Mouse (Mus musculus) heart, postnatal 0 days (tissue): ENCODE measurements around the gene Olfr543. TPM values are rescaled to one million over a fixed set of nuclear protein-coding genes. Genes with fewer than 3 reads are reported as not detected.
A peak's percentile ranks its signal among the peaks of the same experiment; 100 is the strongest.

Source experiments
- ATAC-seq: fragments of 200-750 bp; cut with Nextera tagmentation; 2 replicates; pipeline ENCODE4 v1.8.0; 2017; ENCODE audit warnings: low read depth, moderate number of reproducible peaks, moderate library complexity; ENCODE audit not compliant: insufficient read depth
- DNase-seq: peaks from one replicate; pipeline ENCODE4 v3.0.0-alpha.2; 2016; ENCODE audit warnings: low spot score
- H3K27ac ChIP-seq: fragments of 300-500 bp; sonication (generic); 2 replicates; pipeline ENCODE4 v1.5.1; 2014; ENCODE audit warnings: low read depth, mild to moderate bottlenecking
- H3K27me3 ChIP-seq: fragments of 300-500 bp; sonication (generic); 2 replicates; pipeline ENCODE4 v1.6.1; 2014; ENCODE audit warnings: low read length, mixed read lengths; ENCODE audit not compliant: control insufficient read depth, insufficient read depth
- H3K36me3 ChIP-seq: fragments of 300-500 bp; sonication (generic); replicated peaks from 2 replicates; pipeline ENCODE4 v1.6.1; 2014; ENCODE audit warnings: low read length, mixed read lengths; ENCODE audit not compliant: control insufficient read depth, insufficient read depth
- H3K4me1 ChIP-seq: fragments of 300-500 bp; sonication (generic); 2 replicates; pipeline ENCODE4 v1.6.1; 2014; ENCODE audit warnings: antibody characterized with exemption; ENCODE audit not compliant: control insufficient read depth, insufficient read depth
- H3K4me2 ChIP-seq: fragments of 300-500 bp; sonication (generic); 2 replicates; pipeline ENCODE4 v1.6.1; 2014; ENCODE audit warnings: low read depth, mild to moderate bottlenecking, low read length, moderate library complexity
- H3K4me3 ChIP-seq: fragments of 300-500 bp; sonication (generic); 2 replicates; pipeline ENCODE4 v1.5.1; 2014; ENCODE audit warnings: low read depth, low read length
- H3K9ac ChIP-seq: fragments of 300-500 bp; sonication (generic); replicated peaks from 2 replicates; pipeline ENCODE4 v1.6.1; 2014; ENCODE audit warnings: low read depth, low read length, mixed read lengths
- H3K9me3 ChIP-seq: fragments of 300-500 bp; sonication (generic); replicated peaks from 2 replicates; pipeline ENCODE4 v1.6.1; 2016; ENCODE audit warnings: low read length; ENCODE audit not compliant: control insufficient read depth
- CTCF ChIP-seq: IDR thresholded peaks from 2 replicates; pipeline ENCODE4 v1.5.1; 2016; ENCODE audit warnings: antibody characterized with exemption, control low read depth, low read depth
- EP300 ChIP-seq: IDR thresholded peaks from 2 replicates; pipeline ENCODE4 v1.6.1; 2016; ENCODE audit warnings: antibody characterized with exemption, low read depth
- WGBS: fragments of 180-500 bp; shearing (Covaris S2); extraction: QIAGEN DNeasy Blood & Tissue Kit; methylation state at CpG from one replicate; pipeline ENCODE4 v1.1.7; 2014; 5-methylcytosine and 5-hydroxymethylcytosine counted together
- polyA plus RNA-seq: library from polyadenylated mRNA; unstranded; fragments of >200 nt; fragmentation: Nextera tagmentation; extraction: Ambion mirVana; gene quantifications from 2 replicates; pipeline ENCODE4 v1.2.1, GENCODE M21; 2015
- total RNA-seq: library from RNA; depleted of rRNA; stranded (reverse); fragments of >200 nt; gene quantifications from 2 replicates; pipeline ENCODE4 v1.2.3, GENCODE M21; 2014; ENCODE audit warnings: low replicate concordance

The Olfr543 gene
- total and polyA plus RNA-seq, 2 experiments from 2014 or later = not detected

DNA sequence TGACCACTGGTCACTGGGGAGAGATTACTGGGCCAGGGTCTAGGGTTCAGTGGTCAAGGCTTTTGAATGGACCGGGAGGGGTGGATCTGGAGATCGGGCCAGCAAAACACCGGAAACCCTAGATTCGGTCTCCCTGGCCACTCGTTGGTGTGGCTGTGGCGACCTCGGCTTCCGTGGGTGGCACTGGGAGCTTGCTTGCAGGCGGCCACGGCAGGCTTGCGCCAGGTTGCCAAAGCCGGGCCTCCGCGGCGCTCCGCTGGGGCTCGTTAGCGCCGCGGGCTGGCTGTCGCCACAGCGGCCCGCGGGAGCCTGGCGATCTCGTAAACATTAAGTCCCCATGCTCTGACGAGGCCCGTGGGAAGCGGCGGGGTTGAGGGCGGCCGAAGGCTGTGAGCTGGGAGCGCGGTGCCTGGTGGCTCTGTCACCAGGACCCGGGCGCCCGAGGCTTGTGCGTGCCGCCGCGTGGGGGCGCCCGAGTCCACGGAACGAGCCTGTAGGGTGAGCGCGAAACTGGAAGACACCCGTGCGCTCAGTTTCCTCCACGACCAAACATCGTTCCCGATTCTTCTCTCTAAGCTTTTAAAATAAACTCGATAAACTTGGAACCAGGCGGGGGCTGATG is 31.4 kb upstream of the Olfr543 start:
- 1% methylated on average over 54 of the region's 54 CpGs for WGBS
- DNase-seq = peak; percentile 69
- H3K27me3 ChIP-seq = peaks cover 17% of the 10 kb centered on the region
- H3K4me1 ChIP-seq = no peaks in the 10 kb centered on the region
- no peaks in the 10 kb centered on the region for H3K36me3 ChIP-seq
- H3K4me3 ChIP-seq = peak overlapping the region; percentile 50
- no peaks in the 10 kb centered on the region for H3K9me3 ChIP-seq
- ATAC-seq = peak; percentile 89
- peak overlapping the region; percentile 57 for H3K9ac ChIP-seq
- TF ChIP-seq EP300 (no peak), CTCF (peak; percentile 83)
- H3K4me2 ChIP-seq = peak overlapping the region; percentile 96
- H3K27ac ChIP-seq = no peak overlapping the region

DNA sequence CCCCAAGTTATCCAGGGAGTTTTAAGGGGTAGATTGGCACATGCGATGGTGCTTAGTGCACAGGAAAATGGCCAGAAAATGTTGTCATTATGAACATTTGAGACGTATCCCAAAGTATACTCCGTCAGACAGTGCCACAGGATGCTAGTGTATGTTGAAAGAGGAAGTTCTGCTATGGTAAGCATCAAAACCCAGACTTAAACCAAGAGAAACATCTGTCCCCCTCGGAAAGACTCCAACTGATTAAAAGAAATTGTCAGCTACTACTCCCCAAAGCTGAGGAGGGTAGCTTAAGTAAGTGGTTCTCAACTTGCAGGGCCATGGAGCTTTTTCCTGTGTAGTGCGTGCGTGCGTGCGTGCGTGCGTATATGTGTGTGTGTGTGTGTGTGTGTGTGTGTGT is 30.4 kb upstream of the Olfr543 start:
- H3K4me1 ChIP-seq = no peaks in the 10 kb centered on the region
- H3K9ac ChIP-seq = no peak overlapping the region
- ATAC-seq (no peak), DNase-seq (no peak)
- no peak overlapping the region for H3K27ac ChIP-seq
- H3K27me3 ChIP-seq = peaks cover 17% of the 10 kb centered on the region
- WGBS = 86% methylated on average over 10 of the region's 10 CpGs
- H3K4me3 ChIP-seq = no peak overlapping the region
- no peaks in the 10 kb centered on the region for H3K36me3 ChIP-seq
- H3K4me2 ChIP-seq = no peak overlapping the region
- H3K9me3 ChIP-seq = no peaks in the 10 kb centered on the region
- TF ChIP-seq EP300 (no peak), CTCF (no peak)

DNA sequence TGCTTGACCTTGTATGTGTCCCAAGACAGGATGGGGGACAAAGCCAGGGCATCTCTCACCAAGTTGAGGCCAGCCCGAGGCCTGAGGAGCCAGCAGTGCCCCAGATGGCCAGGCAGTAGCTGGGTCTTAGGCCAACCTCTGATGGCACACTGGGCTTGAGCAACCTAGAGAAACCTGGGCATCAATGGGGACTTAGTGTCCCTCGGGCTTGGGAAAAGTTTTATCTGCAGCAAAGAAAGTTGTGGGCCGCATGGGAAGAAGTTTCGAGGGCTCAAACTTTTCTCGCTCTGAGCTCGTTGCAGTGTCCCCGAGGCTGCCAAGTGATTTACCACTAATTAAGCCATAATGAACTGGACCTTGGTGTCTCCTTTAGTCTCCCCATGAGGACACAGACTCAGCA is 28.2 kb upstream of the Olfr543 start:
- no peak for ATAC-seq
- Histone ChIP-seq H3K36me3 (no peaks in the 10 kb centered on the region), H3K4me2 (no peak overlapping the region), H3K9me3 (no peaks in the 10 kb centered on the region), H3K27me3 (peaks cover 11% of the 10 kb centered on the region; the same call in 1 of the 2 replicates), H3K9ac (no peak overlapping the region), H3K27ac (no peak overlapping the region), H3K4me3 (no peak overlapping the region), H3K4me1 (no peaks in the 10 kb centered on the region)
- no peak for DNase-seq
- WGBS = 81% methylated on average over 7 of the region's 7 CpGs
- TF ChIP-seq CTCF (no peak), EP300 (no peak)

DNA sequence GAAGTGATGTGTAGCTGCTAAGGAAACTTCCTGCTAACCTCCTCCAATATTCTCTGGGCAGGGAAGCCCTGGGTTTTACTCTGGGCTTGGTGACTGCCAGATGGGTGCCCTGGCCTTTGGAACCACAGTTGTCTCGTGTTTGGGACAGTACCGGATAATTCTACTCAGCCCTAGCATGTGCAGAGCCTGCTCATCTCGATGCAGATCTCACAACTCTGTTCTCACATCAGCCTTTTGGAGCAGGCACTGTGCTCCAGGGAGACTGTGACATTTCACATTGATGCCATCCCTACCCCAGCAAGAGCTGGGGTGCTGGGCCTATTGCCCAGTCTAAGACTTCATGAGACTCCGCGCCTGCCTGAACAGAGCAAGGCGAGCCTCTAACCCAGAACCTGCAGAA is 27.2 kb upstream of the Olfr543 start:
- no peak for ATAC-seq

DNA sequence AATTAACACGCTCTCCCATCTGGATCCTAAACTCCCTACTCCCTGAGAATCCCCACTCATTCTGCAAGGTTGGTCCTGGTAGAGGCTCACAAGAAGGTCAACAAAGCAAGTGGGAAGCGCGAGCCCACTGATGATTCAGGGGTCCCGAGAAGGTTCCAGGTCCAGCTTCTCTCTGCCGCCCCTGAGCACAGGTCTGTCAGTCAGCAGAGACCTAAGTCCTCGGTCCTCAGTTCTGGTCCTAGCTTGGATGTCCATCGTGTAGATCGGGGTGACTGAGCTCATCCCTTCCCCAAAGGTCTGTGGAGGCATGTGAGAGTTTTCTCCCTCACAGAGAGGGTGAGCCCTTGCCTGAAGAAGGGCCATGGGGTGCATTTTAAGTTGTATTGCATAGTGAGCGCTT is 26.6 kb upstream of the Olfr543 start:
- 75% methylated on average over 9 of the region's 9 CpGs for WGBS
- no peaks in the 10 kb centered on the region for H3K4me1 ChIP-seq
- H3K4me3 ChIP-seq = no peak overlapping the region
- no peak overlapping the region for H3K27ac ChIP-seq
- H3K9me3 ChIP-seq = no peaks in the 10 kb centered on the region
- 0 out of 2 replicates have a peak, but pooled peaks cover 6% of the 10 kb centered on the region for H3K27me3 ChIP-seq
- H3K9ac ChIP-seq = no peak overlapping the region
- H3K36me3 ChIP-seq = no peaks in the 10 kb centered on the region
- no peak overlapping the region for H3K4me2 ChIP-seq
- TF ChIP-seq EP300 = no peak
- no peak for TF ChIP-seq CTCF
- ATAC-seq (no peak), DNase-seq (no peak)

More for the DNA sequence above, 27.2 kb upstream of the Olfr543 start:
- Histone ChIP-seq H3K27ac (no peak overlapping the region), H3K4me1 (no peaks in the 10 kb centered on the region), H3K9me3 (no peaks in the 10 kb centered on the region), H3K9ac (no peak overlapping the region), H3K27me3 (peaks cover 7% of the 10 kb centered on the region; the same call in 1 of the 2 replicates), H3K36me3 (no peaks in the 10 kb centered on the region), H3K4me3 (no peak overlapping the region), H3K4me2 (no peak overlapping the region)
- no peak for DNase-seq
- TF ChIP-seq CTCF = no peak
- 84% methylated on average over 6 of the region's 6 CpGs for WGBS

DNA sequence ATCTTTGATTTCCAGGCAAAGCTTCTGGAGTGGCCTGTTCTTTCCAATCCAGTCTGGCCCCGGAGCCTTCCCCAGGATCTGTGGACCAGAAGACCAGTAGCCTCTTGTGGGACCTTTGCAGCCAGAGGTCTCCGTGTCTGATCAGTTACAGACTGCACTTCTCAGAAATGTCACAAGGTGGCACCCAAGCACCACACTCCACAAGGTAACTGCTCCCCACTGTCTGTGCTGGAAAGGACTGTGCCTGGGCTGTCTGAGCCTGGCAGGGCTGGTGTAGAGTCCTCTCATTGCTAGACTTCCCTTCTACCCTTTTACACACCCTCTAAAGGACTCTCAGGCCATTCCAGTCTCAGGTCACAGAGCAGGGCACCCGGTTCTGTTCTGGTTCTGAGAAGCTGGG is 25.4 kb upstream of the Olfr543 start:
- no peak overlapping the region for H3K9ac ChIP-seq
- TF ChIP-seq CTCF = peak; percentile 91
- no peak for TF ChIP-seq EP300
- H3K36me3 ChIP-seq = no peaks in the 10 kb centered on the region
- no peak overlapping the region for H3K27ac ChIP-seq
- H3K27me3 ChIP-seq = no peaks in the 10 kb centered on the region
- WGBS = 43% methylated on average over 3 of the region's 3 CpGs
- H3K4me3 ChIP-seq = no peak overlapping the region
- H3K4me1 ChIP-seq = no peaks in the 10 kb centered on the region
- H3K9me3 ChIP-seq = no peaks in the 10 kb centered on the region
- no peak overlapping the region for H3K4me2 ChIP-seq
- DNase-seq (peak; percentile 62), ATAC-seq (peak; percentile 77)
